Mouse (Mus musculus) liver, embryonic 15.5 days (tissue): ENCODE measurements around the gene Hs3st2. TPM values are rescaled to one million over a fixed set of nuclear protein-coding genes. Genes with fewer than 3 reads are reported as not detected.

ENCODE experiments used
- ATAC-seq: fragments of 200-750 bp; cut with Nextera tagmentation; 2 replicates; pipeline ENCODE4 v1.8.0; 2017; ENCODE audit warnings: moderate number of reproducible peaks, mild to moderate bottlenecking, moderate library complexity; ENCODE audit not compliant: insufficient read depth
- H3K27ac ChIP-seq: fragments of 300-500 bp; sonication (generic); replicated peaks from 2 replicates; pipeline ENCODE4 v1.5.1; 2015; ENCODE audit warnings: mild to moderate bottlenecking, inconsistent platforms
- H3K27me3 ChIP-seq: fragments of 300-500 bp; sonication (generic); 2 replicates; pipeline ENCODE4 v1.6.1; 2015; ENCODE audit warnings: mild to moderate bottlenecking, inconsistent platforms
- H3K36me3 ChIP-seq: fragments of 300-500 bp; sonication (generic); replicated peaks from 2 replicates; pipeline ENCODE4 v1.6.1; 2015; ENCODE audit warnings: moderate library complexity, mild to moderate bottlenecking, inconsistent platforms
- H3K4me1 ChIP-seq: fragments of 300-500 bp; sonication (generic); replicated peaks from 2 replicates; pipeline ENCODE4 v1.6.1; 2015; ENCODE audit warnings: inconsistent platforms
- H3K4me2 ChIP-seq: fragments of 300-500 bp; sonication (generic); 2 replicates; pipeline ENCODE4 v1.6.1; 2015; ENCODE audit warnings: moderate library complexity, mild to moderate bottlenecking, inconsistent platforms
- H3K4me3 ChIP-seq: fragments of 300-500 bp; sonication (generic); replicated peaks from 2 replicates; pipeline ENCODE4 v1.5.1; 2015; ENCODE audit warnings: mild to moderate bottlenecking, inconsistent platforms
- H3K9ac ChIP-seq: fragments of 300-500 bp; sonication (generic); 2 replicates; pipeline ENCODE4 v1.6.1; 2015; ENCODE audit warnings: moderate library complexity, mild to moderate bottlenecking, inconsistent platforms
- H3K9me3 ChIP-seq: fragments of 300-500 bp; sonication (generic); replicated peaks from 2 replicates; pipeline ENCODE4 v1.6.1; 2016; ENCODE audit warnings: inconsistent platforms
- WGBS: fragments of 180-500 bp; shearing (Covaris S2); methylation state at CpG from one replicate; pipeline ENCODE4 v1.1.7; 2015; ENCODE audit warnings: mixed read lengths; ENCODE audit not compliant: insufficient replicate concordance; 5-methylcytosine and 5-hydroxymethylcytosine counted together
- polyA plus RNA-seq: library from polyadenylated mRNA; unstranded; fragments of >200 nt; fragmentation: Nextera tagmentation; extraction: Ambion mirVana; gene quantifications from 2 replicates; pipeline ENCODE4 v1.2.1, GENCODE M21; 2015

Gene Hs3st2
- polyA plus RNA-seq, 1 experiment from 2014 or later, result not detected

DNA sequence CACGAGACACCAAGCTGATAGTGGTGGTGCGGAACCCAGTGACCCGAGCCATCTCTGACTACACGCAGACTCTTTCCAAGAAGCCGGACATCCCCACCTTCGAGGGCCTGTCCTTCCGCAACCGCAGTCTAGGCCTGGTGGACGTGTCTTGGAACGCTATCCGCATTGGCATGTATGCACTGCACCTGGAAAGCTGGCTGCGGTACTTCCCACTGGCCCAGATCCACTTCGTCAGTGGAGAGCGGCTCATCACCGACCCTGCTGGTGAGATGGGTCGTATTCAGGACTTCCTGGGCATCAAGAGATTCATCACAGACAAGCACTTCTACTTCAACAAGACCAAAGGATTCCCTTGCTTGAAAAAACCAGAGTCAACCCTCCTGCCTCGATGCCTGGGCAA, 108.9 kb downstream of the Hs3st2 start:
- H3K9me3 ChIP-seq, result no peaks in the 10 kb centered on the region
- no peak overlapping the region for H3K4me3 ChIP-seq
- no peak overlapping the region for H3K9ac ChIP-seq
- H3K4me2 ChIP-seq, result no peak overlapping the region
- no peaks in the 10 kb centered on the region for H3K27me3 ChIP-seq
- ATAC-seq, result no peak
- H3K36me3 ChIP-seq, result no peaks in the 10 kb centered on the region
- no peak overlapping the region for H3K27ac ChIP-seq
- 79% methylated on average over 17 of the region's 17 CpGs for WGBS
- no peaks in the 10 kb centered on the region for H3K4me1 ChIP-seq

- Histone ChIP-seq H3K4me3 (no peak overlapping the region), H3K9ac (no peak overlapping the region), H3K27ac (no peak overlapping the region), H3K27me3 (no peaks in the 10 kb centered on the region), H3K4me1 (no peaks in the 10 kb centered on the region), H3K36me3 (no peaks in the 10 kb centered on the region), H3K4me2 (no peak overlapping the region), H3K9me3 (no peaks in the 10 kb centered on the region)
- WGBS, result 62% methylated on average over 10 of the region's 10 CpGs
- ATAC-seq, result no peak
These were observed 110.0 kb downstream of the Hs3st2 start for GRCm38 (mm10) chr7:121501666-121502065.

- Histone ChIP-seq H3K36me3 (no peaks in the 10 kb centered on the region), H3K4me2 (no peak overlapping the region), H3K27ac (no peak overlapping the region), H3K9ac (no peak overlapping the region), H3K4me3 (no peak overlapping the region), H3K9me3 (no peaks in the 10 kb centered on the region), H3K27me3 (no peaks in the 10 kb centered on the region), H3K4me1 (no peaks in the 10 kb centered on the region)
- WGBS, result 27% methylated on average over 3 of the region's 3 CpGs
- no peak for ATAC-seq
These were observed 125.1 kb downstream of the Hs3st2 start for GRCm38 (mm10) chr7:121516727-121517126.

DNA sequence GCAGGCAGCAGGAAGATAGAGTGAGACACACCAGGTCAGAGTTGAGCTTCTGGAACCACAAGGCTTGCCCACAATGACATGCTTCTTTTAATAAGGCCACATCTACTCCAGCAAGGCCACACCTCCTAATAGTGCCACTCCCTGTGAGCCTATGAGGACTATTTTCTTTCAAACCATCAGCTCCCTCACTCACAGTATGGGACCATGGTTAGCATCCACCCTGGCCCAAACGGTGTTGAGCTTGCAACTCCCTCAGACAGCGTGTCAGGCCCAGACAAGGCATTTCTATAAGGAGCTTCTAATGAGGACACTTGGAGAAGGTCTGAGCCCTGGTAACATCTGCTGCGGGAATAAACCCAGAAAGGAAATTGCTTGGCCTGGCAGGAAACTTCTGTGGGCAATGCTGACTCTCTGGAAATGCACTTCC, 125.5 kb downstream of the Hs3st2 start:
- ATAC-seq, result no peak
- H3K27me3 ChIP-seq, result no peaks in the 10 kb centered on the region
- H3K4me1 ChIP-seq, result no peaks in the 10 kb centered on the region
- WGBS, result 13% methylated on average over 3 of the region's 3 CpGs
- no peak overlapping the region for H3K4me2 ChIP-seq
- H3K27ac ChIP-seq, result no peak overlapping the region
- H3K36me3 ChIP-seq, result no peaks in the 10 kb centered on the region
- H3K9ac ChIP-seq, result no peak overlapping the region
- no peaks in the 10 kb centered on the region for H3K9me3 ChIP-seq
- H3K4me3 ChIP-seq, result no peak overlapping the region

DNA sequence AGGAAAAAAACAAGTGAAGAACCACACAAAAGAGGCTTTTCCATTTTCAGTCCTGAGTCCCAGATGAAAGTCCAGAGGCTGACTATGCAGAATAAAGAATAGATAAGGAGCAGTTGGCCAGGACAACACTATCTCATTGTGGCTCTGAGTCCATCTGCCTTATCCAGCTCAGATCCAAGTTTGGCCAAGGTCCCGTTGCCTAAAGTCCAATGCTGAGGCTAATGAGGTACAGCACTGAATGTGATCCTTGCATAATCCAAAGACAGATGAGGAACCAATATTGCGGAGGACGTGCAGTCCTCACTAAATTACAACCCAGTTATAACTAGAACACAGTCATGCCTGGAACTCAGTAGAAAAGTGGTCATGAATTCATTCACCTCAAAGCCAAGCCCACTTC, 130.5 kb downstream of the Hs3st2 start:
- Histone ChIP-seq H3K4me2 (no peak overlapping the region), H3K36me3 (no peaks in the 10 kb centered on the region), H3K4me3 (no peak overlapping the region), H3K9me3 (no peaks in the 10 kb centered on the region; the same call in 1 of the 2 replicates), H3K4me1 (no peaks in the 10 kb centered on the region), H3K27me3 (no peaks in the 10 kb centered on the region), H3K27ac (no peak overlapping the region), H3K9ac (no peak overlapping the region)
- no peak for ATAC-seq
- 70% methylated on average over 3 of the region's 3 CpGs for WGBS

- no peak overlapping the region for H3K27ac ChIP-seq
- H3K4me3 ChIP-seq, result no peak overlapping the region
- WGBS, result 44% methylated on average over 2 of the region's 2 CpGs
- H3K4me1 ChIP-seq, result no peaks in the 10 kb centered on the region
- H3K27me3 ChIP-seq, result no peaks in the 10 kb centered on the region
- ATAC-seq, result no peak
- no peak overlapping the region for H3K9ac ChIP-seq
- H3K4me2 ChIP-seq, result no peak overlapping the region
- H3K9me3 ChIP-seq, result no peaks in the 10 kb centered on the region; the same call in 1 of the 2 replicates
- no peaks in the 10 kb centered on the region for H3K36me3 ChIP-seq
These were observed 137.4 kb downstream of the Hs3st2 start for GRCm38 (mm10) chr7:121529023-121529422.

DNA sequence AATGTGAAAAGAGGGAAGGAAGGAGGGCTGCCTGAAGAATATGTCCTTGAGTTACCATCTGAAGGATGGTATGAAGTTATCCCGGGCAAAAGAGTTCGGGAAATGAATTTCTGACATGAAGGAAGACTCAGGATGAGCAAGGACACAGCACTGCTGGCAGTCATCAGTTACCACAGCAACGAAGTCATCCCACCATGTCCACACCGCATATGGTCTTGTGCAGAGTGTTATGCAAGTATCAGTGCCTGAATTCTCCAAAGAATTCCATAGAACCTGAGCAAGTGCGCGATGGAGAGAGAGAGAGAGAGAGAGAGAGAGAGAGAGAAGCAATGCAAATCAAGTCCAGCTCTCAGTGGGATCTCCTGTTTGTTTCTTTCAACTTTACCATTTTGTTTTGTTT, 142.0 kb downstream of the Hs3st2 start:
- 66% methylated on average over 6 of the region's 6 CpGs for WGBS
- Histone ChIP-seq H3K4me2 (no peak overlapping the region), H3K4me1 (no peaks in the 10 kb centered on the region), H3K27me3 (no peaks in the 10 kb centered on the region), H3K9me3 (no peaks in the 10 kb centered on the region), H3K9ac (no peak overlapping the region), H3K27ac (no peak overlapping the region), H3K4me3 (no peak overlapping the region), H3K36me3 (no peaks in the 10 kb centered on the region)
- no peak for ATAC-seq

GRCm38 (mm10) chr7:121534386-121534785, 142.7 kb downstream of the Hs3st2 start:
- H3K4me2 ChIP-seq, result no peak overlapping the region
- no peaks in the 10 kb centered on the region for H3K36me3 ChIP-seq
- ATAC-seq, result no peak
- no peaks in the 10 kb centered on the region for H3K4me1 ChIP-seq
- H3K27ac ChIP-seq, result no peak overlapping the region
- H3K9ac ChIP-seq, result no peak overlapping the region
- H3K9me3 ChIP-seq, result no peaks in the 10 kb centered on the region
- WGBS, result 62% methylated on average over 7 of the region's 7 CpGs
- H3K4me3 ChIP-seq, result no peak overlapping the region
- no peaks in the 10 kb centered on the region for H3K27me3 ChIP-seq

GRCm38 (mm10) chr7:121535987-121536386, 144.3 kb downstream of the Hs3st2 start:
- H3K27ac ChIP-seq, result no peak overlapping the region
- no peak for ATAC-seq
- H3K9me3 ChIP-seq, result no peaks in the 10 kb centered on the region
- H3K4me3 ChIP-seq, result no peak overlapping the region
- no peaks in the 10 kb centered on the region for H3K4me1 ChIP-seq
- 43% methylated on average over 4 of the region's 4 CpGs for WGBS
- H3K9ac ChIP-seq, result no peak overlapping the region
- H3K4me2 ChIP-seq, result no peak overlapping the region
- no peaks in the 10 kb centered on the region for H3K36me3 ChIP-seq
- H3K27me3 ChIP-seq, result no peaks in the 10 kb centered on the region

GRCm38 (mm10) chr7:121539405-121540275, 148.0 kb downstream of the Hs3st2 start:
- no peaks in the 10 kb centered on the region for H3K4me1 ChIP-seq
- no peaks in the 10 kb centered on the region for H3K27me3 ChIP-seq
- H3K9ac ChIP-seq, result no peak overlapping the region
- WGBS, result 44% methylated on average over 19 of the region's 19 CpGs
- H3K4me3 ChIP-seq, result no peak overlapping the region
- ATAC-seq, result no peak
- H3K4me2 ChIP-seq, result no peak overlapping the region
- H3K9me3 ChIP-seq, result no peaks in the 10 kb centered on the region
- no peaks in the 10 kb centered on the region for H3K36me3 ChIP-seq
- H3K27ac ChIP-seq, result no peak overlapping the region

GRCm38 (mm10) chr7:121542458-121542857, 150.8 kb downstream of the Hs3st2 start:
- H3K27ac ChIP-seq, result no peak overlapping the region
- H3K4me2 ChIP-seq, result no peak overlapping the region
- H3K9me3 ChIP-seq, result no peaks in the 10 kb centered on the region
- ATAC-seq, result no peak
- 27% methylated on average over 2 of the region's 2 CpGs for WGBS
- no peak overlapping the region for H3K9ac ChIP-seq
- no peaks in the 10 kb centered on the region for H3K27me3 ChIP-seq
- H3K4me3 ChIP-seq, result no peak overlapping the region
- H3K4me1 ChIP-seq, result no peaks in the 10 kb centered on the region
- no peaks in the 10 kb centered on the region for H3K36me3 ChIP-seq
